Mouse (Mus musculus) E14TG2a.4 (cell line): Measurements from ENCODE around the gene Srxn1.

ENCODE experiments used
- CTCF ChIP-seq: conservative IDR thresholded peaks from 2 replicates; pipeline ENCODE4 v1.5.1; 2014; ENCODE audit warnings: low read length
- POU5F1 ChIP-seq: IDR thresholded peaks from 2 replicates; pipeline ENCODE4 v1.6.1; 2014; ENCODE audit warnings: low read length, borderline replicate concordance

GRCm38 (mm10) chr2:152143279-152144157 lies 38.2 kb downstream of the Srxn1 start, which contains the start of gene Tcf15:
- no peak for TF ChIP-seq CTCF
- TF ChIP-seq POU5F1: no peak
